22 mouse cellular contexts compared by ENCODE assay signal in genomic region chr13:112740073-112740472, GRCm38 (mm10).
DNase-seq lines count a peak whose midpoint lies in the region; ATAC-seq lines count a peak whose summit lies in the region.
"Had no signal": no experiment of that assay in that cellular context is flagged by ENCODE, and none has a peak within 500 bp of the region (broad histone marks: within the 10 kb centered on the region; RNA-seq: fewer than 3 reads in every experiment).

No protein-coding gene starts in this region.

- H3K9me3 ChIP-seq in liver, embryonic 13.5 days (replicated peaks): no peaks in the 10 kb centered on the region
- no peaks in the 10 kb centered on the region for H3K9me3 ChIP-seq in embryonic facial prominence, embryonic 10.5 days
- H3K9me3 ChIP-seq in embryonic facial prominence, embryonic 11.5 days (replicated peaks; ENCODE audit: control insufficient read depth, low read length): no peaks in the 10 kb centered on the region
- H3K9me3 ChIP-seq: embryonic facial prominence, embryonic 13.5 days; embryonic facial prominence, embryonic 15.5 days; forebrain, embryonic 10.5 days; forebrain, embryonic 12.5 days had no signal

- DNase-seq in liver, embryonic 13.5 days: no peak
- no peak for DNase-seq in liver
- DNase-seq in embryonic facial prominence, embryonic 10.5 days (ENCODE audit: low spot score): peak; percentile 47
- peak; percentile 66 for DNase-seq in embryonic facial prominence, embryonic 11.5 days (ENCODE audit: low spot score)
- no peak for DNase-seq in frontal cortex, postnatal 14 days (ENCODE audit: low spot score in 2 of 2)
- DNase-seq: adrenal gland, adult 2 months; adrenal gland, postnatal 10 days; adrenal gland, postnatal 25 days; cerebellum, adult 11 months; cerebellum, adult 18-20 months; cerebellum, adult 8-10 months; cerebellum, adult 9-11 months; cerebellum, postnatal 14 days; cerebellum, postnatal 36 days; embryo, embryonic 11 days had no signal

- H3K4me2 ChIP-seq in liver, embryonic 13.5 days: no peak overlapping the region
- H3K4me2 ChIP-seq in embryonic facial prominence, embryonic 11.5 days (ENCODE audit: low read depth, low read length): no peak overlapping the region
- H3K4me2 ChIP-seq: embryonic facial prominence, embryonic 13.5 days; embryonic facial prominence, embryonic 15.5 days; forebrain, embryonic 12.5 days had no signal

- no peak for ATAC-seq in liver, embryonic 13.5 days (ENCODE audit: low read depth)
- peak; percentile 62; the same call in 1 of the 2 replicates for ATAC-seq in embryonic facial prominence, embryonic 11.5 days (replicated peaks; ENCODE audit: insufficient number of reproducible peaks, low FRiP score, low TSS enrichment, low read depth)
- ATAC-seq: forebrain, embryonic 14.5 days; forebrain, embryonic 16.5 days had no signal

- H3K9ac ChIP-seq in liver, embryonic 13.5 days: no peak overlapping the region
- no peak overlapping the region for H3K9ac ChIP-seq in embryonic facial prominence, embryonic 11.5 days (replicated peaks; ENCODE audit: low read length)
- H3K9ac ChIP-seq: embryonic facial prominence, embryonic 13.5 days; embryonic facial prominence, embryonic 15.5 days; forebrain, embryonic 12.5 days had no signal

- H3K27ac ChIP-seq in liver, embryonic 13.5 days: 0 out of 2 replicates have a peak overlapping the region, but pooled peaks have one; percentile 23
- no peak overlapping the region for H3K27ac ChIP-seq in embryonic facial prominence, embryonic 10.5 days (replicated peaks)
- H3K27ac ChIP-seq in embryonic facial prominence, embryonic 11.5 days (replicated peaks; ENCODE audit: low read depth, low read length): no peak overlapping the region
- H3K27ac ChIP-seq: embryonic facial prominence, embryonic 13.5 days; embryonic facial prominence, embryonic 15.5 days; forebrain, embryonic 10.5 days; forebrain, embryonic 12.5 days had no signal

- WGBS in liver, embryonic 13.5 days (ENCODE audit: insufficient replicate concordance): 80% methylated on average over 6 of the region's 6 CpGs
- 62% methylated on average over 6 of the region's 6 CpGs for WGBS in embryonic facial prominence, embryonic 10.5 days
- 45% methylated on average over 6 of the region's 6 CpGs for WGBS in embryonic facial prominence, embryonic 11.5 days

- peaks cover 38% of the 10 kb centered on the region for H3K4me1 ChIP-seq in liver, embryonic 13.5 days (replicated peaks)
- peaks cover 20% of the 10 kb centered on the region for H3K4me1 ChIP-seq in embryonic facial prominence, embryonic 10.5 days
- H3K4me1 ChIP-seq in embryonic facial prominence, embryonic 11.5 days (ENCODE audit: control insufficient read depth, insufficient read depth, low read length): no peaks in the 10 kb centered on the region
- H3K4me1 ChIP-seq: forebrain, embryonic 12.5 days had no signal

- H3K36me3 ChIP-seq in liver, embryonic 13.5 days: no peaks in the 10 kb centered on the region
- no peaks in the 10 kb centered on the region for H3K36me3 ChIP-seq in embryonic facial prominence, embryonic 10.5 days (replicated peaks)
- H3K36me3 ChIP-seq in embryonic facial prominence, embryonic 11.5 days (replicated peaks; ENCODE audit: control insufficient read depth, insufficient read depth, low read depth, low read length): no peaks in the 10 kb centered on the region
- H3K36me3 ChIP-seq: embryonic facial prominence, embryonic 13.5 days; embryonic facial prominence, embryonic 15.5 days; forebrain, embryonic 10.5 days; forebrain, embryonic 12.5 days had no signal

- H3K27me3 ChIP-seq in liver, embryonic 13.5 days: no peaks in the 10 kb centered on the region
- H3K27me3 ChIP-seq in embryonic facial prominence, embryonic 10.5 days (replicated peaks; ENCODE audit: low read depth, poor library complexity, severe bottlenecking): no peaks in the 10 kb centered on the region
- no peaks in the 10 kb centered on the region for H3K27me3 ChIP-seq in embryonic facial prominence, embryonic 11.5 days (ENCODE audit: control insufficient read depth, insufficient read depth, low read length)
- H3K27me3 ChIP-seq: embryonic facial prominence, embryonic 13.5 days; embryonic facial prominence, embryonic 15.5 days; forebrain, embryonic 12.5 days had no signal

- no peak overlapping the region for H3K4me3 ChIP-seq in liver, embryonic 13.5 days (replicated peaks)
- H3K4me3 ChIP-seq in embryonic facial prominence, embryonic 10.5 days: no peak overlapping the region
- H3K4me3 ChIP-seq in embryonic facial prominence, embryonic 11.5 days (ENCODE audit: low read depth, low read length): no peak overlapping the region
- H3K4me3 ChIP-seq: embryonic facial prominence, embryonic 13.5 days; embryonic facial prominence, embryonic 15.5 days; erythroblast, embryonic 14.5 days; forebrain, embryonic 10.5 days; forebrain, embryonic 12.5 days had no signal

Comparison
In these comparisons a context has a peak if more than half of its experiments do, and no peak if none do; other contexts are left out.
1. DNase-seq: peak in embryonic facial prominence, embryonic 10.5 days (single experiment) and embryonic facial prominence, embryonic 11.5 days (single experiment); none in liver, embryonic 13.5 days (single experiment), liver (single experiment) and frontal cortex, postnatal 14 days (0 of 2).